Mouse (Mus musculus) retina, postnatal 7 days (tissue): ENCODE data around the gene Dedd.
A peak's percentile ranks its signal among the peaks of the same experiment; 100 is the strongest.
"Not testable (repeated sequence)": the region's sequence is repeated elsewhere in the genome, so short reads cannot be mapped to it uniquely, and the experiment has no call there.

Source experiments
- DNase-seq: peaks from one replicate; pipeline ENCODE4 v3.0.0-alpha.2; 2012; ENCODE audit warnings: low read depth, low spot score

The Dedd gene

GRCm38 (mm10) chr1:171328839-171329432 is at the start of gene Dedd:
Dedd (plus strand) TSS chr1:171329145.
- DNase-seq, result peak; percentile 87

- DNase-seq, result no peak
These were observed 49.2 kb upstream of the Dedd start for GRCm38 (mm10) chr1:171279721-171280120.

GRCm38 (mm10) chr1:171280250-171280915 is 48.6 kb upstream of the Dedd start:
- DNase-seq, result no peak

DNA sequence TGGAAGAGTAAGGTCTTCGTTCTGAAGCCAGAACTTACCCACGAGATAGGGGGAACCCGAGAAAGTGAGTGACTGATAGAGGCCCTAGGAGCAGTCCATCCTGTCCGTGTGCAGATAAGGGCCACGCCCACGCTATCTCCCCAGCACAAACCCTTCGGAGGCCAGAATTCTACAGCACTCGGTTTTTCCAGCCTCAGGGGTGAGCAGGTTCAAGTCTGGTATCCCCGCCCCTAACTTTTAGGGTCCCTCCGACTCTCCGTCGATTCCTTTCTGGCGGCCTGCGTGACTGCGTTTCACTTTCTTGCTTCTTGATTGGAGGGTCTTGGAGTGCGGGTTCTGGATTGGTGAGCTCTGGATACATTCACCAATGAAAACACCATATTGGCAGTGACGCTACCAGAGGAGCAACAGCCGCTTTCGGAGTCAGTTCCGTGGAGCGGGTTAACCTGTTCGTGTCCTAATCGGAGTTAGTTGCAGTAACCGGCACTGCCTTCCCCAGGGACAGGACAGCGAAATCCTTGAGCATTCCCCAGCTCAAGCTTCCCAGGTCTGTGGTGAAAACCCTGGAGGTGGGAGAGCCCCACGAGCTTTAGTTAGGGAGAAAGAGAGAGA is 47.9 kb upstream of the Dedd start, which contains the start of gene Ppox:
Gene Ppox, minus strand, starts transcription at position 271 of the 612 bp plus-strand sequence.
- DNase-seq, result peak; percentile 92

DNA sequence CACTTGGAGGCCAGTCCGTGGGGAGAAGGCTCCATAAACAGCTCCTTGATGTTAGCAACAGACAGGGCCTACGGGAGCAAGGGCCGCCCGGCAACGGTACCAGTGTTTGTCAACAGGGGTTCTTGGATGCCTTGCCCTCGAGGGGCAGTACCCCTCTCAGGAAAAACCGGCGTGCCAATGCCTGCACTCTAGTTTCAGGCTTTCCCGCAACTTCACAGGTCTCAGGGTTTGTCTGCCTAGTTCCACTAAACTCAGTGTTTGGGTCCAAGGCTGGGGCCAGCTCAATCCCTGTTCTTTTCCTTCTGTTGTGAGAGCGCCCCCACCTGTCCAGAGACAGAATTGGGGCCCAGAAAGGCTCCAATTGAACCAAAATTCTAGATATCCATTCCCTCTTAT is 47.4 kb upstream of the Dedd start:
- DNase-seq, result no peak

GRCm38 (mm10) chr1:171282086-171282805 is 46.7 kb upstream of the Dedd start:
- no peak for DNase-seq

DNA sequence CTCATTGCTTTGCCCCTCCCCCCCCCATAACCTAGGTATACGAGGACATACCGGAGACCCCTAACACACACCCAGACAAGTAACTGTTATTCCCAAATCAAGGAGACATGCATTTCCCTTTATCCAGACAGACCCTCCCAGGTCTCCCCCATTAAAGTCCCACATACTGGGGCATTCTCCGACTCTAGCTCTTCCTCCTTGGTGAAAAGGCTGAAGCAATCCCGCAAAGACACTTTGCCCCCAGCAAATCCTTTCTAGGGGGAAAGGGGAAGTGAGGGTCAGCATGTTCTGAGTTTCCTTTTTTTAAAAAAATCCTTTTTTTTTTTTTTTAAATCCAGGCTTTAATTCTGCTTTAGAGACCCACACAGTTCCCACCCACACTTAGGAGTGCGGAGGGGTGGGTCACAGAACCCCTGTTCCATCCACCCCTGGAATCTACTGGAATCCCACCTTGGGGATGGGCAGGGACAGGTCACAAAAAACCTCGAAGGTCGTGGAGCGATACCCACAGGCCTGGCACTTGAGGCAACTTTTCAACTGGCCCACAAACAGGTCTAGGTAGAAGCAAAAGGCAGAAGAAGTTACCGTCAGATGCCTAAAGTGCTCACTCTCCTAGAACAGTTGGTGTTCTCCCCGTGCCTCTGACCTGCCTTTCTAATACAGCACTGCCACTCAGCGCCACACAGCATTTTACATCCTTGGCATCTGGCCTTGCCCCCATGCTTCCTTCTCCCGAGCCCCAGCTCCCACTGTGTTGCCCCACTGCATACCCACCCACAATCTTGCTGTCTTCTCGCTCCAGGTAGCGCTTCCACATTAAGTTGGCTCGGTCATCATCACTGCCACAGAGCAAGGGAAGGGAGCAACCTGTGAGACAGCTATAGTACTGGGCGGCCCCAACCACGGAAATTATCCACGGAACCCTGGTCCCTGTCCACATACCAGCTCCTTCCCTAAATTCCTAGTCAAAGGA is 45.5 kb upstream of the Dedd start:
- no peak for DNase-seq

- no peak for DNase-seq
These were observed 44.5 kb upstream of the Dedd start for GRCm38 (mm10) chr1:171284491-171284890.

DNA sequence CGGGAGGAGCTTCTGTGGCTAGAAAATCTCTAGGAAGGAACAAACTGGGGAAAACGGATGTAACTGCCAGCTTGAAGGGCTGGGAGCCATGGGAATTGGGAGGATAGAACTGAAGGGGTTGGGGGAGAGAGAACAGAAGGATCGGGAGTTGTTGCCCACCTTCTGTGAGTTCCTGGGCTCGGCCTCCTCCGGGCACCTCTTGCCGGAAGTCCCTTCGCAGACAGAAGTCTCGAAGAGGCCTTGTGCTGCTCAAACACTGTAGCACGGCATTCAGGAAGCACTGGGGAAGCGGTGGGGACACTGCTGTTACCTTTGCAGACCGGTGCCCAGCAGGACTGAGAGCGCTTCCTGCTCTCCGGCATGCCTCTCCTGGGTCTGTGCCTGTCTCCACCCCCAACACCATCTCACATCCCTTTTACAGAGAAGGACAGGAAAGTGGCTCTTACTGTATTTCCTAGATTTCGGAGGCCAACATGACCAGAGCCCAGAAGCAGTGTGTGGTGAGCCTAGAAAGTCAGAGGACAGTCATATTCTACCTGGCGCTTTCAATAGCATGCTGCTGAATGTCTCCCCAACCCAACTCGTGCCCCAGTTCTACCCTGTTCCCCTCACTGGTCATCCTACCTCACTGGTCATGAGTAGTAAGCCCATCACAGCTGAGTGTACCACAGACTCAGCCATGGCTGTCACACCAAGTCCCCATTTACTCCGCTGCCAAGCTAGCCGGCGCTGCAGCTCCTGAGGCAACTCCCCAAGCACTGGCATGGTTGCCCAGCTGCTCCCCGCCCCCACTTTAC is 43.7 kb upstream of the Dedd start:
- DNase-seq, result no peak

- DNase-seq, result no peak
These were observed 42.4 kb upstream of the Dedd start for GRCm38 (mm10) chr1:171286517-171286916.

GRCm38 (mm10) chr1:171287136-171288081 is 41.5 kb upstream of the Dedd start, which contains the start of gene Usp21:
Usp21 (minus strand) TSS chr1:171287991.
- peak; percentile 87 for DNase-seq

GRCm38 (mm10) chr1:171288328-171288727 is 40.6 kb upstream of the Dedd start:
- no peak for DNase-seq

DNA sequence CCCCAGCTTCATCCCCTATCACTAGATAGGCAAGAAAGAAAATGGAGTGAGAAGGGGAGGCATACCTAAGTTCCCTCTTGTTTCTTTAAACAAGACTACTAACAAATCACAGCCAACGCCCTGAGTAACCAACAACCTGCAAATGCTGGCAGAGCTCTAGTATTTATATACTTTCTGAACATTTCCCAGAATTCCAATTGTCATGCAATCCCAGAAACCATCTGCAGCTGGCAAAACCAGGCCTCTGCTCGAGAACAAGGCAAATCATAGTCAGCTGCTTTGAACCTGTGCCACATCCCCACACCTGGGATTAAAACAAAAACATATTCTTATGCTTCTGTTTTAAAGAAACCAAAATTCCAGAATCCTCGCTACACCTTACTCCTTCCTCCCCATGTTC is 35.6 kb upstream of the Dedd start:
- no peak for DNase-seq

- DNase-seq, result no peak
These were observed 35.0 kb upstream of the Dedd start for GRCm38 (mm10) chr1:171293906-171294297.

- DNase-seq, result peak; percentile 78
These were observed 34.5 kb upstream of the Dedd start, which contains the start of gene Ufc1 for GRCm38 (mm10) chr1:171294298-171295062. Ufc1 (minus strand) TSS chr1:171295024.

GRCm38 (mm10) chr1:171295063-171295402 is 33.9 kb upstream of the Dedd start:
- DNase-seq, result no peak

DNA sequence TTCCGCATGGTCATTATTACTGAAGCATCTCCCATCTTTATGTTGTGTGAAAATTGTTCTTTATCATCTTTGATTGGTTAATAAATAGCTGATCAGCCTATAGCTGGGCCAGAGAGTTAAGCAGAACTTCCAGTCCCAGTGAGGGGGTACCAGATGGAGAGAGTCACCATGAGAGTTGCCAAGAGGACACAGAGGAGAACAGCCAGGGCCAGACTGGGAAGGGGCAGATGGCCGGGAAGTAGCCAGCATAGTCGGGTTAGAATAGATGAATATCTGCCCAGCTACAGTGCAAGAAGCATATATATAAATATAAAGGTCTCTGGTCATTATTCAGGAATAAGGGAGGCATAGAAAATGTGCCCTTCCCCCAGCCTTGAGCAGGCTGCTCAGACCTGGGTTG is 30.7 kb upstream of the Dedd start:
- DNase-seq, result no peak

GRCm38 (mm10) chr1:171306157-171306556 is 22.8 kb upstream of the Dedd start:
- not testable (repeated sequence) for DNase-seq
